Mouse (Mus musculus) heart, postnatal 14 days (tissue): Measurements from ENCODE around the gene Rbks. TPM values are rescaled to one million over a fixed set of nuclear protein-coding genes. Genes with fewer than 3 reads are reported as not detected.
A peak's percentile ranks its signal among the peaks of the same experiment; 100 is the strongest.

Experiments
- DNase-seq, 2 experiments: peaks; one replicate each; pipeline ENCODE4 v3.0.0; 2021 to 2022
- intact Hi-C: fragments of 180-260 bp; cut with DNase I; formaldehyde crosslinking; loops from one replicate; pipeline ENCODE4 v1.15.1; 2025
- total RNA-seq, 2 experiments: library from RNA; stranded (reverse); gene quantifications; 2 replicates each; pipeline ENCODE4 v1.2.3; 2021

Rbks gene
- total RNA-seq, 2 experiments from 2014 or later: 3.9 to 4.5 TPM

- intact Hi-C loops: no loop called here
- DNase-seq: no peak
These were observed 68.9 kb downstream of the Rbks start for GRCm38 (mm10) chr5:31628555-31628954.

- no peak for DNase-seq
- intact Hi-C loops: no loop called here
These were observed 69.6 kb downstream of the Rbks start for GRCm38 (mm10) chr5:31627562-31628526.

GRCm38 (mm10) chr5:31627117-31627516, 70.3 kb downstream of the Rbks start:
- intact Hi-C loops: no loop called here
- DNase-seq: peak; percentile 25 to 26

GRCm38 (mm10) chr5:31620326-31620725, 77.1 kb downstream of the Rbks start:
- intact Hi-C loops: no loop called here
- DNase-seq: no peak

- intact Hi-C loops: loop anchor here (5.0 kb wide), 3 partner anchors 47 to 528 kb away; partner anchors contain the start of genes Babam2 and Rbks
- no peak for DNase-seq
These were observed 82.9 kb downstream of the Rbks start for GRCm38 (mm10) chr5:31614339-31615025.

- DNase-seq: peak; percentile 83 to 85
- intact Hi-C loops: loop anchor here (5.0 kb wide), 2 partner anchors 47 to 83 kb away; partner anchors contain the start of genes Babam2 and Rbks
These were observed 83.6 kb downstream of the Rbks start for GRCm38 (mm10) chr5:31613852-31614286.

GRCm38 (mm10) chr5:31611186-31611585, 86.2 kb downstream of the Rbks start:
- intact Hi-C loops: loop anchor here (5.0 kb wide), 2 partner anchors 44 to 86 kb away; partner anchors contain the start of genes Babam2 and Rbks
- no peak for DNase-seq

GRCm38 (mm10) chr5:31610376-31611086, 86.9 kb downstream of the Rbks start:
- intact Hi-C loops: loop anchor here (5.0 kb wide), 2 partner anchors 43 to 87 kb away; partner anchors contain the start of genes Babam2 and Rbks
- DNase-seq: no peak

GRCm38 (mm10) chr5:31606151-31606550, 91.3 kb downstream of the Rbks start:
- peak; percentile 51 to 52 for DNase-seq
- intact Hi-C loops: no loop called here

- no peak for DNase-seq
- intact Hi-C loops: no loop called here
These were observed 93.7 kb downstream of the Rbks start for GRCm38 (mm10) chr5:31603766-31604165.

GRCm38 (mm10) chr5:31602377-31602776, 95.0 kb downstream of the Rbks start:
- DNase-seq: peak; percentile 68 to 71
- intact Hi-C loops: no loop called here

- DNase-seq: no peak
- intact Hi-C loops: no loop called here
These were observed 96.2 kb downstream of the Rbks start for GRCm38 (mm10) chr5:31601162-31601722.

- intact Hi-C loops: loop anchor here (5.0 to 10.0 kb wide), 3 partner anchors 37 to 596 kb away; partner anchors contain the start of gene Fosl2
- DNase-seq: no peak
These were observed 98.3 kb downstream of the Rbks start for GRCm38 (mm10) chr5:31599161-31599560.

- intact Hi-C loops: loop anchor here (5.0 to 10.0 kb wide), 3 partner anchors 36 to 596 kb away; partner anchors contain the start of gene Fosl2
- peak; percentile 31 to 40 for DNase-seq
These were observed 98.8 kb downstream of the Rbks start for GRCm38 (mm10) chr5:31598579-31598978.

- intact Hi-C loops: loop anchor here (5.0 to 10.0 kb wide), 3 partner anchors 36 to 597 kb away; partner anchors contain the start of gene Fosl2
- DNase-seq: no peak
These were observed 99.3 kb downstream of the Rbks start for GRCm38 (mm10) chr5:31598121-31598520.

GRCm38 (mm10) chr5:31597430-31597944, 99.9 kb downstream of the Rbks start:
- intact Hi-C loops: loop anchor here (5.0 to 10.0 kb wide), 3 partner anchors 35 to 597 kb away; partner anchors contain the start of gene Fosl2
- DNase-seq: no peak

- peak; percentile 44 to 61 for DNase-seq
- intact Hi-C loops: loop anchor here (5.0 to 10.0 kb wide), 3 partner anchors 34 to 598 kb away; partner anchors contain the start of gene Fosl2
These were observed 100.7 kb downstream of the Rbks start, which contains the start of gene Mrpl33 for GRCm38 (mm10) chr5:31596481-31597429. Mrpl33 (plus strand) TSS chr5:31596935.

GRCm38 (mm10) chr5:31595868-31596267, 101.6 kb downstream of the Rbks start:
- intact Hi-C loops: loop anchor here (5.0 to 10.0 kb wide), 3 partner anchors 34 to 599 kb away; partner anchors contain the start of gene Fosl2
- no peak for DNase-seq
